Mouse (Mus musculus): ENCODE measurements around the gene Defa31. TPM values are rescaled to one million over a fixed set of nuclear protein-coding genes. Genes with fewer than 3 reads are reported as not detected.
"Not testable (repeated sequence)": the region's sequence is repeated elsewhere in the genome, so short reads cannot be mapped to it uniquely, and the experiment has no call there.

Gene Defa31
- polyA plus RNA-seq (2012; rRNA removed): not detected in 2 replicates

DNA sequence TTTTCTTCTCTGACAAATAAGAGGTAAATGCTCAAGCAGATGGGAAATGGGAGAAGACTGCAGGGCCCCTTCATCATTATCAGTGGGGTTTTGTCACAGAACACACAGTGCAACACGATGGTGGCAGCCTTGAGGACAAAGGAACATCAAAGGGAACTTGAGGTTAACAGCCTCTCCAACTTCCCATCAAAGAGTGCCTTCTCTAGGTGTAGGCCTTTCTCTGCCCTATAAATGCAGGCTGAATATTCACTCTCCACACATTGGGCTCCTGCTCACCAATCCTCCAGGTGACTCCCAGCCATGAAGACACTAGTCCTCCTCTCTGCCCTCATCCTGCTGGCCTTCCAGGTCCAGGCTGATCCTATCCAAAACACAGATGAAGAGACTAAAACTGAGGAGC lies at the start of gene Defa31:
Gene Defa31, plus strand, starts transcription at position 301 of the 400 bp plus-strand sequence.
- not testable (repeated sequence) for H3K4me1 ChIP-seq (ENCODE audit: control insufficient read depth, insufficient read depth, low read length); H3K4me3 ChIP-seq (replicated peaks; ENCODE audit: extremely low read depth, low read depth, low read length); DNase-seq
- no CpG with 5 or more reads among the region's 1 CpGs for WGBS

DNA sequence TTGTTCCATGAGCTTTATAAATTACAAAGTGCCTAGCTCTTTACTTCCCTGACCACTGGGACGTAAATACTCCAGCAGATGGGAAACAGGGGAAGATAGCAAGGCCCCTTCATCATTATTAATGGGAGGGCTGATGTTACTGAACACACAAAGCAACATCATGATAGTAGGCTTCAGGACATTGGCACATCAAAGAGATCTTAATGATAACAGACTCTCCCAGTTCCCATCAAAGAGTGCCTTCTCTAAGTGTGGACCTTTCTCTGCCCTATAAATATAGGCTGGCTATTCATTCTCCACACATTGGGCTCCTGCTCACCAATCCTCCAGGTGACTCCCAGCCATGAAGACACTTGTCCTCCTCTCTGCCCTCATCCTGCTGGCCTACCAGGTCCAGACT lies 29.4 kb upstream of the Defa31 start, which contains the start of gene Defa22:
Gene Defa22, plus strand, starts transcription at position 301 of the 400 bp plus-strand sequence.
- not testable (repeated sequence) for H3K4me3 ChIP-seq (replicated peaks; ENCODE audit: extremely low read depth, low read depth, low read length); DNase-seq; H3K4me1 ChIP-seq (ENCODE audit: control insufficient read depth, insufficient read depth, low read length)
- no CpG with 5 or more reads among the region's 1 CpGs for WGBS

DNA sequence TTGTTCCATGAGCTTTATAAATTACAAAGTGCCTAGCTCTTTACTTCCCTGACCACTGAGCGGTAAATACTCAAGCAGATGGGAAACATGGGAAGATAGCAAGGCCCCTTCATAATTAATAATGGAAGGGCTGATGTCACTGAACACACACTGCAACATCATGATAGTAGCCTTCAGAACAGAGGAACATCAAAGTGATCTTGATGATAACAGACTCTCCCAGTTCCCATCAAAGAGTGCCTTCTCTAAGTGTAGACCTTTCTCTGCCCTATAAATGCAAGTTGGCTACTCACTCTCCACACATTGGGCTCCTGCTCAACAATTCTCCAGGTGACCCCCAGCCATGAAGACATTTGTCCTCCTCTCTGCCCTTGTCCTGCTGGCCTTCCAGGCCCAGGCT lies 9.8 kb downstream of the Defa31 start, which contains the start of gene Gm15293:
Gene Gm15293, plus strand, starts transcription at position 301 of the 400 bp plus-strand sequence.
- H3K4me1 ChIP-seq (ENCODE audit: control insufficient read depth, insufficient read depth, low read length); H3K4me3 ChIP-seq (replicated peaks; ENCODE audit: extremely low read depth, low read depth, low read length); DNase-seq: not testable (repeated sequence)
- WGBS: no CpG with 5 or more reads among the region's 1 CpGs

Other genes starting within 250 kb of the Defa31 start
- not detected in 2 replicates for gene AY761185, start 246.9 kb upstream of the Defa31 start, polyA plus RNA-seq (2012; rRNA removed)
- not detected in 2 replicates for gene Defa21, start 166.1 kb upstream of the Defa31 start, polyA plus RNA-seq (2012; rRNA removed)
- gene Defa23, start 136.6 kb upstream of the Defa31 start, polyA plus RNA-seq (2012; rRNA removed): not detected in 2 replicates
- not detected in 2 replicates for gene Defa35, start 126.6 kb upstream of the Defa31 start, polyA plus RNA-seq (2012; rRNA removed)
- gene Defa25, start 107.2 kb upstream of the Defa31 start, polyA plus RNA-seq (2012; rRNA removed): not detected in 2 replicates
- not detected in 2 replicates for gene Gm14851, start 95.6 kb upstream of the Defa31 start, polyA plus RNA-seq (2012; rRNA removed)
- not detected in 2 replicates for gene Defa30, start 57.0 kb upstream of the Defa31 start, polyA plus RNA-seq (2012; rRNA removed)
- gene Defa22, start 29.3 kb upstream of the Defa31 start, polyA plus RNA-seq (2012; rRNA removed): not detected in 2 replicates
- gene Gm15293, start 9.9 kb downstream of the Defa31 start, polyA plus RNA-seq (2012; rRNA removed): not detected in 2 replicates
- not detected in 2 replicates for gene Gm15292, start 58.1 kb downstream of the Defa31 start, polyA plus RNA-seq (2012; rRNA removed)
- gene Defa27, start 123.9 kb downstream of the Defa31 start, polyA plus RNA-seq (2012; rRNA removed): not detected in 2 replicates
- gene Defa29, start 135.4 kb downstream of the Defa31 start, polyA plus RNA-seq (2012; rRNA removed): not detected in 2 replicates
- 0.58 TPM in 1 of 2 replicates, not detected in the other for gene Defa2, start 186.9 kb downstream of the Defa31 start, polyA plus RNA-seq (2012; rRNA removed)
- not detected in 2 replicates for gene Defa33, start 200.2 kb downstream of the Defa31 start, polyA plus RNA-seq (2012; rRNA removed)
- gene Defa36, start 235.8 kb downstream of the Defa31 start, polyA plus RNA-seq (2012; rRNA removed): not detected in 2 replicates